Mouse (Mus musculus) spleen, postnatal 10 days (tissue): ENCODE data around the gene Cyp24a1.

Experiments used
- DNase-seq, 2 experiments: peaks; one replicate each; pipeline ENCODE4 v3.0.0; 2021 to 2022; ENCODE audit warnings: low spot score in 2 of 2

Cyp24a1 gene

GRCm38 (mm10) chr2:170438782-170439181 is 58.2 kb downstream of the Cyp24a1 start:
- no peak for DNase-seq

GRCm38 (mm10) chr2:170436204-170436603 is 60.7 kb downstream of the Cyp24a1 start:
- no peak for DNase-seq
